Mouse (Mus musculus): Measurements from ENCODE around the gene Rhoc.

The Rhoc gene

GRCm38 (mm10) chr3:104817481-104817990 is 29.4 kb downstream of the Rhoc start:
- DNase-seq = peak; percentile 66 to 74

GRCm38 (mm10) chr3:104817991-104818748 is 30.0 kb downstream of the Rhoc start, which contains the start of gene Mov10:
Gene Mov10, minus strand, starts transcription at chr3:104818563.
- DNase-seq = peak; percentile 75 to 76

DNA sequence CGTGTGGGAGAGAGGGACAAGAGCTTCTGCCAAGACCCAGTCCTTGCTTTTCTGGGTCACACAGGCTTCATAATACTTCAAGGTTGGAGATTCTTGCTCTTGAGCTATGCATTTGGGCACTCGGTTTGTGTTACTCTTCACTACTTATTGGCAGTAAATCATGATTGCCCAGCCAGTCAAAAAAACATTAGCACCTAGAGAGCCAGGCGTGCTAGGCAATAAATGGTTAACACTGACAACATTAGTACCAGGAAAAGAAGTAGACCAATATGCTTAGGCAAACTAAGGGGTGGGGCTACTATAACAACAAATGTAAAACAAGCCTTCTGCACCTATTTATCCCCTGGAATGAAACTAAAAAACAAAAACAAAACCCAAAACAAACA is 30.6 kb downstream of the Rhoc start:
- no peak for DNase-seq

DNA sequence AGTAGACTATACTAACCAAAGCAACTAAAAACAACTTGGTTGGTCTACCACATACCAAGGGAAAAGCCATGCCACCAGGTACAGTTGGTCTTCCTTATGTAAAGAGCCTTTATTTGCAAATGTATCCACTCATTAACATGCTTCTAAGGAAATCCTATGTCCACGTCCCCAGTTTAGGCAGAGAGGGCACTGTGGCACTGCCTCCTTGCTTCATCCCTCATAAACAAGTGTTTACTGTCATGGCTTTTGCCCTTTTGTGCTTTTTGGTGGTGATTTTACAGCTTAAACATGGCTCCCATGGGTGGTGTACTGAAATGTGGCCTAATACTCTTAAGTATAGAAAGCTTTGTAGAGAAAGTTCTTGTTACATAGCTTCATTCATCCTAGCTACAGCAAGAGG is 32.3 kb downstream of the Rhoc start:
- DNase-seq = no peak

GRCm38 (mm10) chr3:104822413-104822812 is 34.2 kb downstream of the Rhoc start:
- no peak for DNase-seq

DNA sequence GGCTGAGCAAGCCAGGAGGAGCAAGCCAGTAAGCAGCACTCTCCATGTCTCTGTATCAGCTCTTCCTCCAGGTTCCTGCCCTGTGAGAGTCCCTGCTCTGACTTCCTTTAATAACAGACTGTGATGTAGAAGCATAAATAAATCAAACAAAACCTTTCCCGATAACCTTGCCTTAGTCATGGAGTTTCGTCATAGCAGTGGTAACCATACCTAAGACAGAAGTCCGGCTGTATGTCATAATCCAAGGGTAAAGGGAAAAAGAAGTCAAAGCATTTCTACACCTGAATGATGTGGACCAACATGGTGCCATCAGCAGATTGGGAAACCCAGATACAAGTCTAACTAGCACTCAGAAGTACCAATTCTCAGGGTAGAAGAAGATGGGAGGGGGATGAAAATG is 47.6 kb downstream of the Rhoc start:
- DNase-seq = no peak

- DNase-seq = no peak
Observed at GRCm38 (mm10) chr3:104841049-104841448, 52.9 kb downstream of the Rhoc start.

Measured in thymus, postnatal 36 days (tissue).